Mouse (Mus musculus): ENCODE measurements at regions not wholly inside any gene's neighbourhood (a gene's known extent, or its start where the extent isn't known, plus 50 kb on each side); places are given as distances from the start of the nearest gene placed in this dataset.

GRCm38 (mm10) chr10:67339371-67339929, 54.3 kb upstream of the Nrbf2 start:
- TF ChIP-seq CTCF (IDR thresholded peaks at IDR 0.05; ENCODE audit: borderline replicate concordance, insufficient read depth, low read depth, low read length) (no peak), POLR2A (IDR thresholded peaks at IDR 0.05; ENCODE audit: borderline replicate concordance, insufficient read depth, low read length) (no peak)
- no peak for DNase-seq
- Histone ChIP-seq H3K27ac (ENCODE audit: insufficient read depth, low read length) (no peak overlapping the region), H3K4me1 (ENCODE audit: control insufficient read depth, insufficient read depth, low read length) (no peaks in the 10 kb centered on the region), H3K4me3 (replicated peaks; ENCODE audit: insufficient read depth, low read depth, low read length) (no peak overlapping the region), H3K27me3 (ENCODE audit: control insufficient read depth, insufficient read depth, low read length) (no peaks in the 10 kb centered on the region)
- WGBS, result 53% methylated on average over 10 of the region's 10 CpGs

DNA sequence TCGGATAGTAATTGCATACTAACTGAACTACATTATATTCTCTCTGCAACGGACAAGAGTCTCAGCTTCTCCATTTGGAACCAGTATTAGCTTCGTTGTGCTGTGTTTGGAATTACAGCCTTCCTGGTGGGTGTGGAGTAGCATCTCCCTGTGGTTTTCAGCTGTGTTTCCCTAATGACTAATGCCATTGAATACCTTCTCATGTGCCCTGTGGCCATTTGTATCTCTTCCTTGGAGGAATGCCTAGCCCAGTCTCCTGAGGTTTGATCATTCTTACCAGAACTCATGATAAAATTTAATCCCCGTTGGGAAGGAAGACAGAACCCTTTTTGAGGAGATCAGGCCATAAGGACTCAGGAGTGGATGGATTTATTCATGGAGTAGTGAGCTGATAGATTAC, 59.6 kb upstream of the Nrbf2 start:
- no peak overlapping the region for H3K27ac ChIP-seq (ENCODE audit: insufficient read depth, low read length)
- no peak for DNase-seq
- 80% methylated on average over 4 of the region's 4 CpGs for WGBS
- H3K4me3 ChIP-seq (replicated peaks; ENCODE audit: insufficient read depth, low read depth, low read length), result no peak overlapping the region
- H3K27me3 ChIP-seq (ENCODE audit: control insufficient read depth, insufficient read depth, low read length), result no peaks in the 10 kb centered on the region
- H3K4me1 ChIP-seq (ENCODE audit: control insufficient read depth, insufficient read depth, low read length), result no peaks in the 10 kb centered on the region
- TF ChIP-seq CTCF (IDR thresholded peaks at IDR 0.05; ENCODE audit: borderline replicate concordance, insufficient read depth, low read depth, low read length) (no peak), POLR2A (IDR thresholded peaks at IDR 0.05; ENCODE audit: borderline replicate concordance, insufficient read depth, low read length) (no peak)

GRCm38 (mm10) chr10:67350956-67351355, 65.9 kb upstream of the Nrbf2 start:
- DNase-seq, result no peak
- no peaks in the 10 kb centered on the region for H3K27me3 ChIP-seq (ENCODE audit: control insufficient read depth, insufficient read depth, low read length)
- WGBS, result 21% methylated on average over 2 of the region's 2 CpGs
- no peaks in the 10 kb centered on the region for H3K4me1 ChIP-seq (ENCODE audit: control insufficient read depth, insufficient read depth, low read length)
- H3K4me3 ChIP-seq (replicated peaks; ENCODE audit: insufficient read depth, low read depth, low read length), result no peak overlapping the region
- TF ChIP-seq CTCF (IDR thresholded peaks at IDR 0.05; ENCODE audit: borderline replicate concordance, insufficient read depth, low read depth, low read length) (no peak), POLR2A (IDR thresholded peaks at IDR 0.05; ENCODE audit: borderline replicate concordance, insufficient read depth, low read length) (no peak)
- H3K27ac ChIP-seq (ENCODE audit: insufficient read depth, low read length), result no peak overlapping the region

DNA sequence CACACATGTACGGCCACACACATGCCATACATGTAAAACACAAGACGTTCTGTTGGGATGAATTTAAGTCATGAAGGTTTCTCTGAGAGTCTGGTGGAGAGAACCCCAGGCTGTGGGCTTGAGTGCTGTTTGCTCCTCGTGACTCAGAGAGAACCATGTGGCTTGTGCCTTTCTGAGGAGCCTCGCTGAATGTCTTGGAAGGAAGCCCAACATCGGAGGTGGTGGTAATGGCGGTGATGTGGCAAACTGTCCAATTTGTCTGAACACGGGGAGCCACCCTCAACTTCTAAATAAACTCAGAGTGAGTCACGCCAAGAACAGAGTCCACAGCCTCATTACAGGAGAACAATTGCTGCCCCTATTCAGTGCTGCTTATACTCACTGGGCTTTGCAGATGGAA, 75.7 kb upstream of the Nrbf2 start:
- H3K4me3 ChIP-seq (replicated peaks; ENCODE audit: insufficient read depth, low read depth, low read length), result no peak overlapping the region
- no peak for DNase-seq
- WGBS, result 30% methylated on average over 8 of the region's 8 CpGs
- H3K27ac ChIP-seq (ENCODE audit: insufficient read depth, low read length), result no peak overlapping the region
- H3K27me3 ChIP-seq (ENCODE audit: control insufficient read depth, insufficient read depth, low read length), result no peaks in the 10 kb centered on the region; the same call in 1 of the 2 replicates
- TF ChIP-seq CTCF (IDR thresholded peaks at IDR 0.05; ENCODE audit: borderline replicate concordance, insufficient read depth, low read depth, low read length) (no peak), POLR2A (IDR thresholded peaks at IDR 0.05; ENCODE audit: borderline replicate concordance, insufficient read depth, low read length) (no peak)
- no peaks in the 10 kb centered on the region for H3K4me1 ChIP-seq (ENCODE audit: control insufficient read depth, insufficient read depth, low read length)

GRCm38 (mm10) chr10:67361281-67361680, 76.2 kb upstream of the Nrbf2 start:
- no peak for DNase-seq
- Histone ChIP-seq H3K4me3 (replicated peaks; ENCODE audit: insufficient read depth, low read depth, low read length) (no peak overlapping the region), H3K4me1 (ENCODE audit: control insufficient read depth, insufficient read depth, low read length) (no peaks in the 10 kb centered on the region), H3K27ac (ENCODE audit: insufficient read depth, low read length) (no peak overlapping the region), H3K27me3 (ENCODE audit: control insufficient read depth, insufficient read depth, low read length) (no peaks in the 10 kb centered on the region; the same call in 1 of the 2 replicates)
- WGBS, result 98% methylated on average over 4 of the region's 4 CpGs
- TF ChIP-seq CTCF (IDR thresholded peaks at IDR 0.05; ENCODE audit: borderline replicate concordance, insufficient read depth, low read depth, low read length) (no peak), POLR2A (IDR thresholded peaks at IDR 0.05; ENCODE audit: borderline replicate concordance, insufficient read depth, low read length) (no peak)

DNA sequence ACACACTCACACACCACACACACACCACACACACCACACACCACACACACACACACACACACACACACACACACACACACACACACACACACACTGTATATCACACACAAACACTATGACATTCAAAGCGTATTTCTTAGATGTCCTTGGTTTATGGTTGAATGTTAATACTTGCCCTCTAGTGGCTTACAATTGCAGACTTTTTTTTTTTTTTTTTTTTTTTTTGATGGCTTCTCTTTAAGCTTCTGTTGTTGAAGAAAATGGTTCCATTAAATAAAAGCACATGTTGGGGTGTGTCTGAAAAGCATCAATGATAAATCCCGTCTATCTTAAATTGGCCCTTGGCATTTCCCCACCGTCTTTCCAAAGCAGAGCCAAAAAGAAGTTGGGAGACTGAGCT, 79.5 kb upstream of the Nrbf2 start:
- no peaks in the 10 kb centered on the region for H3K4me1 ChIP-seq (ENCODE audit: control insufficient read depth, insufficient read depth, low read length)
- no peak overlapping the region for H3K27ac ChIP-seq (ENCODE audit: insufficient read depth, low read length)
- no peak for DNase-seq
- 58% methylated on average over 3 of the region's 3 CpGs for WGBS
- H3K4me3 ChIP-seq (replicated peaks; ENCODE audit: insufficient read depth, low read depth, low read length), result no peak overlapping the region
- no peaks in the 10 kb centered on the region; the same call in 1 of the 2 replicates for H3K27me3 ChIP-seq (ENCODE audit: control insufficient read depth, insufficient read depth, low read length)
- TF ChIP-seq POLR2A (IDR thresholded peaks at IDR 0.05; ENCODE audit: borderline replicate concordance, insufficient read depth, low read length) (no peak), CTCF (IDR thresholded peaks at IDR 0.05; ENCODE audit: borderline replicate concordance, insufficient read depth, low read depth, low read length) (no peak)

GRCm38 (mm10) chr10:67365158-67365557, 80.1 kb upstream of the Nrbf2 start:
- TF ChIP-seq POLR2A (IDR thresholded peaks at IDR 0.05; ENCODE audit: borderline replicate concordance, insufficient read depth, low read length), result no peak
- TF ChIP-seq CTCF (IDR thresholded peaks at IDR 0.05; ENCODE audit: borderline replicate concordance, insufficient read depth, low read depth, low read length), result no peak
- no peak overlapping the region for H3K27ac ChIP-seq (ENCODE audit: insufficient read depth, low read length)
- no peak overlapping the region for H3K4me3 ChIP-seq (replicated peaks; ENCODE audit: insufficient read depth, low read depth, low read length)
- no peak for DNase-seq
- no peaks in the 10 kb centered on the region for H3K27me3 ChIP-seq (ENCODE audit: control insufficient read depth, insufficient read depth, low read length)
- 93% methylated on average over 7 of the region's 7 CpGs for WGBS
- no peaks in the 10 kb centered on the region for H3K4me1 ChIP-seq (ENCODE audit: control insufficient read depth, insufficient read depth, low read length)

DNA sequence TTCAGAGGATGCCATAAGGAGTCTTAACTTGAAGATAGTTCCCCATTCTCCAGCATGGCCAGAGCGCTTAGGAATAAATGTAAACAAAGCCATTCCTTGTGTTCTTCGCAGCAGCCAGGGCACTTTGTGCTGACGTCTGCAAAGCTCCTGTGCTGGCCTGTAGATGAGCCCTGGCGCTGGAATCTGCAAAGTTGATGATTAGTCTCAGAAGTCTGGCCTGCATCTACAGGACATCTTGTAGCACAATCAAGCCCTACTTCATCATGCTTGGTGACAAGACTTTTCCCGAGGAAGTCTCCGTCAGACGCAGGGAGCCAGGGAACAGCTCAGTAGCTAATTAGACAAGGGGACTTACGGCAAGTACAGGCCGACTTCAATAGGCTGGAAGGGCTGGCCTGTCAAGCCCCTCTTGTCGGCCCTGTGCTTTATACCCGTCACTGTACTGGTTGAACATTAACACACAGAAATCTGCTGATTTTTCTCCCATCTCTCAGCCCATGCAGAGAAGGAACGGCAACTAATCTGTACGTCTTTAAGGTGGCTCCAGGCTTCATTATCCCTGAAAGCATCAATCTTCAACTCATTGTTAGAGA, 87.6 kb upstream of the Nrbf2 start:
- Histone ChIP-seq H3K4me1 (ENCODE audit: control insufficient read depth, insufficient read depth, low read length) (no peaks in the 10 kb centered on the region), H3K27ac (ENCODE audit: insufficient read depth, low read length) (no peak overlapping the region), H3K4me3 (replicated peaks; ENCODE audit: insufficient read depth, low read depth, low read length) (no peak overlapping the region), H3K27me3 (ENCODE audit: control insufficient read depth, insufficient read depth, low read length) (no peaks in the 10 kb centered on the region; the same call in 1 of the 2 replicates)
- WGBS, result 71% methylated on average over 13 of the region's 13 CpGs
- no peak for DNase-seq
- TF ChIP-seq CTCF (IDR thresholded peaks at IDR 0.05; ENCODE audit: borderline replicate concordance, insufficient read depth, low read depth, low read length) (no peak), POLR2A (IDR thresholded peaks at IDR 0.05; ENCODE audit: borderline replicate concordance, insufficient read depth, low read length) (no peak)
